Mouse (Mus musculus): ENCODE results near the gene Olfr1338. TPM values are rescaled to one million over a fixed set of nuclear protein-coding genes. Genes with fewer than 3 reads are reported as not detected.

Gene Olfr1338
- polyA plus RNA-seq, 1 experiment from 2014 or later = not detected

Other genes with a start within 250 kb of the Olfr1338 start
- gene 2610528J11Rik, start 231.7 kb downstream of the Olfr1338 start, polyA plus RNA-seq (2016; fragmentation: Nextera tagmentation; extraction: Ambion mirVana) = 0.27 and 0.35 TPM in 2 replicates
- 0.36 TPM in 1 of 2 replicates, not detected in the other for gene Tmem125, start 214.7 kb downstream of the Olfr1338 start, polyA plus RNA-seq (2016; fragmentation: Nextera tagmentation; extraction: Ambion mirVana)
- gene Cfap57, start 138.0 kb downstream of the Olfr1338 start, polyA plus RNA-seq (2016; fragmentation: Nextera tagmentation; extraction: Ambion mirVana) = 0.74 and 0.89 TPM in 2 replicates
- 193 and 200 TPM in 2 replicates for gene Ebna1bp2, start 137.9 kb downstream of the Olfr1338 start, polyA plus RNA-seq (2016; fragmentation: Nextera tagmentation; extraction: Ambion mirVana)
- gene Olfr62, start 99.8 kb downstream of the Olfr1338 start, polyA plus RNA-seq (2016; fragmentation: Nextera tagmentation; extraction: Ambion mirVana) = not detected in 2 replicates
- gene Olfr1342, start 66.0 kb downstream of the Olfr1338 start, polyA plus RNA-seq (2016; fragmentation: Nextera tagmentation; extraction: Ambion mirVana) = 0.12 TPM in 1 of 2 replicates, not detected in the other
- gene Olfr1341, start 55.2 kb downstream of the Olfr1338 start, polyA plus RNA-seq (2016; fragmentation: Nextera tagmentation; extraction: Ambion mirVana) = not detected in 2 replicates
- gene Olfr1340, start 38.6 kb downstream of the Olfr1338 start, polyA plus RNA-seq (2016; fragmentation: Nextera tagmentation; extraction: Ambion mirVana) = not detected in 2 replicates
- gene Olfr1339, start 26.6 kb downstream of the Olfr1338 start, polyA plus RNA-seq (2016; fragmentation: Nextera tagmentation; extraction: Ambion mirVana) = not detected in 2 replicates
- not detected in 2 replicates for gene Olfr1337, start 23.8 kb upstream of the Olfr1338 start, polyA plus RNA-seq (2016; fragmentation: Nextera tagmentation; extraction: Ambion mirVana)
- gene Olfr1335, start 51.2 kb upstream of the Olfr1338 start, polyA plus RNA-seq (2016; fragmentation: Nextera tagmentation; extraction: Ambion mirVana) = not detected in 2 replicates
- not detected in 2 replicates for gene Olfr1333, start 77.5 kb upstream of the Olfr1338 start, polyA plus RNA-seq (2016; fragmentation: Nextera tagmentation; extraction: Ambion mirVana)
- gene Olfr1331, start 105.9 kb upstream of the Olfr1338 start, polyA plus RNA-seq (2016; fragmentation: Nextera tagmentation; extraction: Ambion mirVana) = not detected in 2 replicates
- gene Olfr1330, start 129.9 kb upstream of the Olfr1338 start, polyA plus RNA-seq (2016; fragmentation: Nextera tagmentation; extraction: Ambion mirVana) = not detected in 2 replicates
- not detected in 2 replicates for gene Olfr1329, start 158.7 kb upstream of the Olfr1338 start, polyA plus RNA-seq (2016; fragmentation: Nextera tagmentation; extraction: Ambion mirVana)
- not detected in 2 replicates for gene Olfr1328, start 179.9 kb upstream of the Olfr1338 start, polyA plus RNA-seq (2016; fragmentation: Nextera tagmentation; extraction: Ambion mirVana)
- not detected in 2 replicates for gene Lao1, start 202.8 kb upstream of the Olfr1338 start, polyA plus RNA-seq (2016; fragmentation: Nextera tagmentation; extraction: Ambion mirVana)

Measured in forebrain, embryonic 12.5 days (tissue).